Mouse (Mus musculus) heart, embryonic 13.5 days (tissue): Measurements from ENCODE around the gene L1td1. TPM values are rescaled to one million over a fixed set of nuclear protein-coding genes. Genes with fewer than 3 reads are reported as not detected.

Experiments used
- ATAC-seq: fragments of 200-750 bp; cut with Nextera tagmentation; 2 replicates; pipeline ENCODE4 v1.8.0; 2017; ENCODE audit warnings: moderate TSS enrichment; ENCODE audit not compliant: insufficient number of reproducible peaks, low FRiP score, low TSS enrichment; ENCODE audit errors: extremely low read depth
- H3K27ac ChIP-seq: fragments of 300-500 bp; sonication (generic); replicated peaks from 2 replicates; pipeline ENCODE4 v1.5.1; 2015; ENCODE audit warnings: moderate library complexity, mild to moderate bottlenecking, inconsistent platforms
- H3K27me3 ChIP-seq: fragments of 300-500 bp; sonication (generic); replicated peaks from 2 replicates; pipeline ENCODE4 v1.6.1; 2015; ENCODE audit warnings: mild to moderate bottlenecking, inconsistent platforms
- H3K36me3 ChIP-seq: fragments of 300-500 bp; sonication (generic); 2 replicates; pipeline ENCODE4 v1.6.1; 2015; ENCODE audit warnings: mild to moderate bottlenecking, inconsistent platforms
- H3K4me1 ChIP-seq: fragments of 300-500 bp; sonication (generic); 2 replicates; pipeline ENCODE4 v1.6.1; 2015; ENCODE audit warnings: inconsistent platforms
- H3K4me2 ChIP-seq: fragments of 300-500 bp; sonication (generic); 2 replicates; pipeline ENCODE4 v1.6.1; 2015; ENCODE audit warnings: inconsistent platforms, mild to moderate bottlenecking, moderate library complexity
- H3K4me3 ChIP-seq: fragments of 300-500 bp; sonication (generic); 2 replicates; pipeline ENCODE4 v1.5.1; 2015; ENCODE audit warnings: moderate library complexity, mild to moderate bottlenecking, inconsistent platforms
- H3K9ac ChIP-seq: fragments of 300-500 bp; sonication (generic); 2 replicates; pipeline ENCODE4 v1.6.1; 2015; ENCODE audit warnings: inconsistent platforms, mild to moderate bottlenecking, moderate library complexity
- H3K9me3 ChIP-seq: fragments of 300-500 bp; sonication (generic); 2 replicates; pipeline ENCODE4 v1.6.1; 2016; ENCODE audit warnings: inconsistent platforms
- WGBS: fragments of 180-500 bp; shearing (Covaris S2); methylation state at CpG from one replicate; pipeline ENCODE4 v1.1.7; 2015; ENCODE audit warnings: mixed read lengths; 5-methylcytosine and 5-hydroxymethylcytosine counted together
- polyA plus RNA-seq: library from polyadenylated mRNA; unstranded; fragments of >200 nt; fragmentation: Nextera tagmentation; extraction: Ambion mirVana; gene quantifications from 2 replicates; pipeline ENCODE4 v1.2.1, GENCODE M21; 2015

Gene L1td1
- polyA plus RNA-seq, 1 experiment from 2014 or later: 0.24 TPM

DNA sequence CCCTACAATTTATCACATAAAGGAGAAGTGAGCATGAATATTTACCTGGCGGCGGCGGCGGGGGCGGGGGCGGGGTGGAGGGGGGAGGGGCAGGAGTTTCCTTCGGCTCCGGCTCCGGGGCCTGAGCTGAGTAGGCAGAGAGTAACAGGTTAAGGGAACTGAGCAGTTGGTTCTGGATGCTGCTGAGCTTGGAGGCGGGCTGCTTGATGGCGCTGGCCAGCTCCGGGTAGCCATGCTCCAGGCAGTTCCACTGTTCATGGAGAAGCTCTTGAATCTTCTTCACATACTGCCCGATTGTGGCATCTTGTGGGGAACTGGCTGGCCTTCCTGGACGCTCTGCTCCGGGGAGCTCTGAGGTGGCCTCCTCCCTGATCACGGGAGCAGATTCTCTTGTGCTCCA, 51.7 kb downstream of the L1td1 start:
- Histone ChIP-seq H3K27me3 (peaks cover 23% of the 10 kb centered on the region), H3K4me3 (peak overlapping the region; percentile 24), H3K4me1 (peaks cover 28% of the 10 kb centered on the region), H3K9me3 (no peaks in the 10 kb centered on the region), H3K9ac (0 out of 2 replicates have a peak overlapping the region, but pooled peaks have one; percentile 4), H3K27ac (no peak overlapping the region), H3K4me2 (peak overlapping the region; percentile 58), H3K36me3 (peaks cover 2% of the 10 kb centered on the region; the same call in 1 of the 2 replicates)
- no peak for ATAC-seq
- 11% methylated on average over 16 of the region's 16 CpGs for WGBS

DNA sequence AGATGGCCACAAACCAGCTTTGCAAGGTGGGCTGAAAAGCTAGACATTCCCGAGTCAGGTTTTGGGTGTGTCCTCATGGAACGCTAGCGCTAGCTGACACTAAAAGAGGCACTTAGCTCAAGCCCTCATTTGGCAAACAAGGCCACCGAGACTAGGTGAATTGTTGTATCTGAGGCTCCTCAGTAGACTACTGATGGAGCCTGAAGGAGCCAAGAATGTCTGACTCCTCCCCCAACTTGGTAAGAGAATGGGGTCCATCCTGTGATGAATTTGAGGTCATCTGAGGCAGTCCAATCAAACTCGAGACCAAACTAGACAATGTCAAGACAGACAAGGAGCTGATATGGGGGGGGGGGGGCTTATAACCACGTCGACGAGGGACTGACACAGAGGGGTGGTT, 59.3 kb downstream of the L1td1 start:
- 38% methylated on average over 8 of the region's 8 CpGs for WGBS
- Histone ChIP-seq H3K9ac (no peak overlapping the region), H3K4me1 (peaks cover 23% of the 10 kb centered on the region), H3K27me3 (no peaks in the 10 kb centered on the region), H3K9me3 (no peaks in the 10 kb centered on the region), H3K36me3 (no peaks in the 10 kb centered on the region), H3K4me3 (no peak overlapping the region), H3K4me2 (no peak overlapping the region), H3K27ac (no peak overlapping the region)
- ATAC-seq: no peak

DNA sequence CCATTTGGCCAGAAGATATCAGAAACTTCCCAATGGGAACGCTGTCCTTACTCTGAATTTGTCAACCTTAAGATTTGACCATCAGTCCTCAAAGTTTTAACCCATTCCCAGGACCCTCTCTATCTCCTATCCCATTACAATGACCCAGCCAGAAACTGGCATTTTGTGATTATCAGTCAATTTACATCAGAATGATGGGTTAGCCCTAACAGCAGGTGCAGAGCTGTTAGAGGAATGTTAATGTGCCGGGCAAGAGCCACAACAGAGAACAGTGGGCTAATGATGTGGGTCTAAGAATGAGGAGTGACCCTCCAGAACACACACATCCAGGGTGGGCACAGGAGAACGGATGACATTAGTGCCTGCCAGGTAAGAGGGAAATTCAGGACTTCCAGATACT, 59.7 kb downstream of the L1td1 start:
- ATAC-seq: no peak
- Histone ChIP-seq H3K27me3 (peaks cover 3% of the 10 kb centered on the region; the same call in 1 of the 2 replicates), H3K4me3 (no peak overlapping the region), H3K36me3 (no peaks in the 10 kb centered on the region), H3K27ac (no peak overlapping the region), H3K9ac (no peak overlapping the region), H3K4me1 (peaks cover 23% of the 10 kb centered on the region), H3K9me3 (no peaks in the 10 kb centered on the region), H3K4me2 (no peak overlapping the region)
- WGBS: 42% methylated on average over 3 of the region's 3 CpGs

Other genes starting within 250 kb of the L1td1 start
- 0.57 and 0.70 TPM in 2 replicates for gene Kank4, start 90.8 kb downstream of the L1td1 start, polyA plus RNA-seq
- not detected in 2 replicates for gene I0C0044D17Rik, start 97.1 kb downstream of the L1td1 start, polyA plus RNA-seq
- gene Usp1, start 197.1 kb downstream of the L1td1 start, polyA plus RNA-seq: 44.3 and 47.7 TPM in 2 replicates